17 mouse cellular contexts compared by ENCODE assay signal in genomic region chr13:16512876-16513275, GRCm38 (mm10).
A peak's percentile ranks its signal among the peaks of the same experiment; 100 is the strongest.
DNase-seq lines count a peak whose midpoint lies in the region; ATAC-seq and TF ChIP-seq lines count a peak whose summit lies in the region.
"Had no signal": no experiment of that assay in that cellular context is flagged by ENCODE, and none has a peak within 500 bp of the region (broad histone marks: within the 10 kb centered on the region; RNA-seq: fewer than 3 reads in every experiment).

No protein-coding gene starts in this region.

- ATAC-seq in stomach, postnatal 0 days (ENCODE audit: low FRiP score, low TSS enrichment) = 0 out of 2 replicates have a peak, but pooled peaks have one; percentile 18
- ATAC-seq: CD4-positive, CD25-positive, alpha-beta regulatory T cell, adult 4 months; forebrain, embryonic 14.5 days; forebrain, embryonic 16.5 days had no signal

- peak; percentile 92 for TF ChIP-seq EP300 in CH12.LX (IDR thresholded peaks at IDR 0.05; ENCODE audit: low read length)
- TF ChIP-seq EP300 in stomach, postnatal 0 days (optimal IDR thresholded peaks at IDR 0.05) = no peak

- TF ChIP-seq RAD21 in CH12.LX (IDR thresholded peaks at IDR 0.05; ENCODE audit: low read depth, low read length) = no peak; the same call in none of the 2 replicates

- H3K4me2 ChIP-seq in CH12.LX (ENCODE audit: insufficient read depth, low read depth, poor library complexity, severe bottlenecking) = peak overlapping the region; percentile 66
- H3K4me2 ChIP-seq in stomach, postnatal 0 days (replicated peaks; ENCODE audit: low read depth) = no peak overlapping the region
- H3K4me2 ChIP-seq: embryonic facial prominence, embryonic 12.5 days had no signal

- H3K4me3 ChIP-seq in CH12.LX (replicated peaks in 1 of 3; ENCODE audit: low read depth in 2 of 3, low read length in 2 of 3, poor library complexity in 1 of 3) = no peak overlapping the region
- no peak overlapping the region for H3K4me3 ChIP-seq in stomach, postnatal 0 days (ENCODE audit: low read depth, low read length)
- H3K4me3 ChIP-seq: embryonic facial prominence, embryonic 10.5 days; embryonic facial prominence, embryonic 12.5 days had no signal

- TF ChIP-seq CTCF in CH12.LX (conservative IDR thresholded peaks at IDR 0.05 in 1 of 2, IDR thresholded peaks at IDR 0.05 in 1 of 2; ENCODE audit: low read depth in 2 of 2, low read length in 2 of 2) = no peak
- no peak for TF ChIP-seq CTCF in stomach, postnatal 0 days (IDR thresholded peaks at IDR 0.05; ENCODE audit: low read depth)

- H3K27me3 ChIP-seq in CH12.LX (replicated peaks) = no peaks in the 10 kb centered on the region
- H3K27me3 ChIP-seq in stomach, postnatal 0 days (ENCODE audit: control insufficient read depth, insufficient read depth, low read length) = no peaks in the 10 kb centered on the region
- H3K27me3 ChIP-seq: embryonic facial prominence, embryonic 12.5 days had no signal

- TF ChIP-seq POLR2A in CH12.LX (IDR thresholded peaks at IDR 0.05; ENCODE audit: low read depth, low read length) = no peak

- dilution Hi-C loops in CH12.LX (cut with MboI; ENCODE audit: extremely low pct_ligation_motif_present, extremely low pct_unique_long_range_greater_than_20kb, low sequenced_read_pairs) = no loop called here

- peak; percentile 2 for DNase-seq in cerebellum, adult 9-11 months
- no peak for DNase-seq in cerebellum, postnatal 10 days
- DNase-seq in CH12.LX (ENCODE audit: extremely low read depth) = peak; percentile 73
- DNase-seq in stomach, postnatal 0 days (ENCODE audit: low spot score) = no peak
- DNase-seq in left cerebral cortex, postnatal 36 days (ENCODE audit: low spot score in 2 of 2) = no peak
- DNase-seq in lung, adult 18-20 months = no peak
- DNase-seq: adrenal gland, adult 2 months; adrenal gland, postnatal 10 days; adrenal gland, postnatal 25 days; B cell, adult 2 months; cerebellum, adult 11-12 months; cerebellum, postnatal 25 days had no signal

- H3K4me1 ChIP-seq in CH12.LX (ENCODE audit: control insufficient read depth in 1 of 2, insufficient read depth in 2 of 2) = peaks cover 0 to 18% of the 10 kb centered on the region in 2 experiments; a peak in 2 of 4 replicates
- H3K4me1 ChIP-seq in stomach, postnatal 0 days (replicated peaks; ENCODE audit: control insufficient read depth, insufficient read depth) = no peaks in the 10 kb centered on the region
- H3K4me1 ChIP-seq: embryonic facial prominence, embryonic 10.5 days; embryonic facial prominence, embryonic 12.5 days had no signal

- WGBS in stomach, postnatal 0 days = 48% methylated on average over 4 of the region's 4 CpGs

- in situ Hi-C loops in CH12.LX (cut with MboI; ENCODE audit: low pct_ligation_motif_present, low pct_unique_long_range_greater_than_20kb, low sequenced_read_pairs) = no loop called here

- H3K79me2 ChIP-seq in CH12.LX (replicated peaks; ENCODE audit: control insufficient read depth, extremely low read depth, insufficient read depth, poor library complexity, severe bottlenecking) = no peaks in the 10 kb centered on the region

- no peaks in the 10 kb centered on the region for H3K9me3 ChIP-seq in CH12.LX (replicated peaks; ENCODE audit: low read length)
- no peaks in the 10 kb centered on the region for H3K9me3 ChIP-seq in stomach, postnatal 0 days (ENCODE audit: control insufficient read depth, low read length)
- H3K9me3 ChIP-seq: embryonic facial prominence, embryonic 10.5 days; embryonic facial prominence, embryonic 12.5 days had no signal

- no peak overlapping the region for H3K27ac ChIP-seq in CH12.LX (ENCODE audit: insufficient read depth, low read depth)
- no peak overlapping the region for H3K27ac ChIP-seq in stomach, postnatal 0 days (replicated peaks)
- H3K27ac ChIP-seq: embryonic facial prominence, embryonic 10.5 days; embryonic facial prominence, embryonic 12.5 days had no signal

- intact Hi-C loops in left cerebral cortex, postnatal 36 days (cut with DNase I) = no loop called here

- H3K9ac ChIP-seq in CH12.LX (ENCODE audit: insufficient read depth, low read depth) = no peak overlapping the region
- no peak overlapping the region for H3K9ac ChIP-seq in stomach, postnatal 0 days (ENCODE audit: low read length)
- H3K9ac ChIP-seq: embryonic facial prominence, embryonic 12.5 days had no signal

- no peaks in the 10 kb centered on the region for H3K36me3 ChIP-seq in CH12.LX (replicated peaks in 1 of 2; ENCODE audit: control insufficient read depth in 1 of 2, insufficient read depth in 1 of 2, low read length in 1 of 2)
- no peaks in the 10 kb centered on the region for H3K36me3 ChIP-seq in stomach, postnatal 0 days (ENCODE audit: control insufficient read depth, insufficient read depth, low read length)
- H3K36me3 ChIP-seq: embryonic facial prominence, embryonic 10.5 days; embryonic facial prominence, embryonic 12.5 days had no signal

TF ChIP-seq in CH12.LX, 34 proteins besides CTCF, POLR2A, EP300 and RAD21:
- no peak for TF ChIP-seq CHD1 (IDR thresholded peaks at IDR 0.05; ENCODE audit: low read depth, low read length)
- TF ChIP-seq CHD2 (IDR thresholded peaks at IDR 0.05; ENCODE audit: low read length) = peak; percentile 44; the same call in 1 of the 2 replicates
- no peak for TF ChIP-seq NRF1 (IDR thresholded peaks at IDR 0.05; ENCODE audit: low read depth, low read length)
- no peak for TF ChIP-seq SMC3 (IDR thresholded peaks at IDR 0.05; ENCODE audit: low read depth, low read length)
- no peak for TF ChIP-seq ZMIZ1 (IDR thresholded peaks at IDR 0.05; ENCODE audit: low read depth, low read length)
- no peak for TF ChIP-seq MAX (IDR thresholded peaks at IDR 0.05; ENCODE audit: low read length)
- TF ChIP-seq RCOR1 (conservative IDR thresholded peaks at IDR 0.05; ENCODE audit: low read depth, low read length) = 0 out of 2 replicates have a peak, but pooled peaks have one; percentile 58
- TF ChIP-seq KAT2A (IDR thresholded peaks at IDR 0.05; ENCODE audit: insufficient replicate concordance, low read length) = no peak
- peak; percentile 85 for TF ChIP-seq IRF4 (IDR thresholded peaks at IDR 0.05; ENCODE audit: low read depth, low read length)
- TF ChIP-seq UBTF (IDR thresholded peaks at IDR 0.05; ENCODE audit: low read depth, low read length) = no peak
- no peak for TF ChIP-seq ZKSCAN1 (IDR thresholded peaks at IDR 0.05; ENCODE audit: borderline replicate concordance, low read depth, low read length)
- TF ChIP-seq ELF1 (IDR thresholded peaks at IDR 0.05; ENCODE audit: low read depth, low read length) = no peak
- no peak for TF ChIP-seq GABPA (IDR thresholded peaks at IDR 0.05; ENCODE audit: insufficient replicate concordance, low read depth, low read length)
- no peak for TF ChIP-seq HCFC1 (IDR thresholded peaks at IDR 0.05; ENCODE audit: low read depth, low read length)
- peak; percentile 70; the same call in 1 of the 2 replicates for TF ChIP-seq MAFK (IDR thresholded peaks at IDR 0.05; ENCODE audit: insufficient replicate concordance, low read length)
- no peak for TF ChIP-seq MAZ (IDR thresholded peaks at IDR 0.05; ENCODE audit: low read depth, low read length)
- no peak for TF ChIP-seq USF1 (IDR thresholded peaks at IDR 0.05; ENCODE audit: low read depth, low read length)
- no peak for TF ChIP-seq SIN3A (IDR thresholded peaks at IDR 0.05; ENCODE audit: low read length)
- TF ChIP-seq ZC3H11A (IDR thresholded peaks at IDR 0.05; ENCODE audit: low read depth, low read length) = no peak
- TF ChIP-seq BHLHE40 (IDR thresholded peaks at IDR 0.05; ENCODE audit: low read depth, low read length) = peak; percentile 62
- no peak for TF ChIP-seq E2F4 (IDR thresholded peaks at IDR 0.05; ENCODE audit: insufficient replicate concordance, low read depth, low read length)
- TF ChIP-seq USF2 (conservative IDR thresholded peaks at IDR 0.05; ENCODE audit: low read depth, low read length) = no peak
- TF ChIP-seq TBP (conservative IDR thresholded peaks at IDR 0.05; ENCODE audit: low read depth, low read length) = no peak
- peak; percentile 95 for TF ChIP-seq MEF2A (IDR thresholded peaks at IDR 0.05; ENCODE audit: borderline replicate concordance, low read depth, low read length)
- TF ChIP-seq JUND (conservative IDR thresholded peaks at IDR 0.05; ENCODE audit: low read depth, low read length) = peak; percentile 92
- no peak for TF ChIP-seq PAX5 (IDR thresholded peaks at IDR 0.05; ENCODE audit: low read length)
- peak; percentile 84 for TF ChIP-seq JUN (IDR thresholded peaks at IDR 0.05; ENCODE audit: insufficient read depth, low read depth, low read length)
- TF ChIP-seq NELFE (IDR thresholded peaks at IDR 0.05; ENCODE audit: low read depth, low read length) = no peak
- TF ChIP-seq ZNF384 (IDR thresholded peaks at IDR 0.05; ENCODE audit: low read depth, low read length) = no peak; the same call in 1 of the 2 replicates
- TF ChIP-seq TCF12 (IDR thresholded peaks at IDR 0.05; ENCODE audit: low read depth, low read length) = peak; percentile 50; the same call in 1 of the 2 replicates
- TF ChIP-seq POLR2AphosphoS2 (IDR thresholded peaks at IDR 0.05; ENCODE audit: low read depth, low read length) = no peak
- peak; percentile 70 for TF ChIP-seq ETS1 (conservative IDR thresholded peaks at IDR 0.05; ENCODE audit: low read depth, low read length)
- no peak for TF ChIP-seq MYC (IDR thresholded peaks at IDR 0.05; ENCODE audit: low read depth, low read length)
- no peak for TF ChIP-seq MXI1 (IDR thresholded peaks at IDR 0.05; ENCODE audit: low read depth, low read length)

Comparison
In these comparisons a context has a peak if more than half of its experiments do, and no peak if none do; other contexts are left out.
1. DNase-seq: peak in cerebellum, adult 9-11 months (single experiment) and CH12.LX (single experiment); none in cerebellum, postnatal 10 days (0 of 2), stomach, postnatal 0 days (single experiment), left cerebral cortex, postnatal 36 days (0 of 2) and lung, adult 18-20 months (0 of 2).